Mouse (Mus musculus) embryonic facial prominence, embryonic 11.5 days (tissue): ENCODE data around the gene Gm4131. TPM values are rescaled to one million over a fixed set of nuclear protein-coding genes. Genes with fewer than 3 reads are reported as not detected.

Experiments
- ATAC-seq: fragments of 200-750 bp; cut with Nextera tagmentation; replicated peaks from 2 replicates; pipeline ENCODE4 v1.8.0; 2017; ENCODE audit warnings: low read depth; ENCODE audit not compliant: insufficient number of reproducible peaks, low FRiP score, low TSS enrichment
- DNase-seq: peaks from one replicate; pipeline ENCODE4 v3.0.0-alpha.2; 2015; ENCODE audit warnings: low spot score
- H3K27ac ChIP-seq: fragments of 300-500 bp; sonication (generic); replicated peaks from 2 replicates; pipeline ENCODE4 v1.5.1; 2014; ENCODE audit warnings: mild to moderate bottlenecking, low read depth, low read length, control low read depth
- H3K27me3 ChIP-seq: fragments of 300-500 bp; sonication (generic); 2 replicates; pipeline ENCODE4 v1.6.1; 2014; ENCODE audit warnings: mild to moderate bottlenecking, low read length, moderate library complexity, mixed read lengths; ENCODE audit not compliant: control insufficient read depth, insufficient read depth
- H3K36me3 ChIP-seq: fragments of 300-500 bp; sonication (generic); replicated peaks from 2 replicates; pipeline ENCODE4 v1.6.1; 2014; ENCODE audit warnings: low read depth, mild to moderate bottlenecking, low read length, moderate library complexity, mixed read lengths; ENCODE audit not compliant: control insufficient read depth, insufficient read depth
- H3K4me1 ChIP-seq: fragments of 300-500 bp; sonication (generic); 2 replicates; pipeline ENCODE4 v1.6.1; 2014; ENCODE audit warnings: low read length, mixed read lengths; ENCODE audit not compliant: control insufficient read depth, insufficient read depth
- H3K4me2 ChIP-seq: fragments of 300-500 bp; sonication (generic); 2 replicates; pipeline ENCODE4 v1.6.1; 2014; ENCODE audit warnings: low read depth, mild to moderate bottlenecking, control low read depth, low read length, moderate library complexity
- H3K4me3 ChIP-seq: fragments of 300-500 bp; sonication (generic); 2 replicates; pipeline ENCODE4 v1.5.1; 2014; ENCODE audit warnings: low read depth, low read length, control low read depth
- H3K9ac ChIP-seq: fragments of 300-500 bp; sonication (generic); replicated peaks from 2 replicates; pipeline ENCODE4 v1.6.1; 2014; ENCODE audit warnings: mild to moderate bottlenecking, control low read depth, low read length
- H3K9me3 ChIP-seq: fragments of 300-500 bp; sonication (generic); replicated peaks from 2 replicates; pipeline ENCODE4 v1.6.1; 2016; ENCODE audit warnings: mild to moderate bottlenecking, low read length, inconsistent platforms, mixed read lengths; ENCODE audit not compliant: control insufficient read depth
- WGBS: fragments of 180-500 bp; shearing (Covaris S2); extraction: QIAGEN DNeasy Blood & Tissue Kit; methylation state at CpG from one replicate; pipeline ENCODE4 v1.1.7; 2014; 5-methylcytosine and 5-hydroxymethylcytosine counted together
- polyA plus RNA-seq: library from polyadenylated mRNA; unstranded; fragments of >200 nt; fragmentation: Nextera tagmentation; extraction: Ambion mirVana; gene quantifications from 2 replicates; pipeline ENCODE4 v1.2.1, GENCODE M21; 2014

Gene Gm4131
- polyA plus RNA-seq, 1 experiment from 2014 or later: not detected

DNA sequence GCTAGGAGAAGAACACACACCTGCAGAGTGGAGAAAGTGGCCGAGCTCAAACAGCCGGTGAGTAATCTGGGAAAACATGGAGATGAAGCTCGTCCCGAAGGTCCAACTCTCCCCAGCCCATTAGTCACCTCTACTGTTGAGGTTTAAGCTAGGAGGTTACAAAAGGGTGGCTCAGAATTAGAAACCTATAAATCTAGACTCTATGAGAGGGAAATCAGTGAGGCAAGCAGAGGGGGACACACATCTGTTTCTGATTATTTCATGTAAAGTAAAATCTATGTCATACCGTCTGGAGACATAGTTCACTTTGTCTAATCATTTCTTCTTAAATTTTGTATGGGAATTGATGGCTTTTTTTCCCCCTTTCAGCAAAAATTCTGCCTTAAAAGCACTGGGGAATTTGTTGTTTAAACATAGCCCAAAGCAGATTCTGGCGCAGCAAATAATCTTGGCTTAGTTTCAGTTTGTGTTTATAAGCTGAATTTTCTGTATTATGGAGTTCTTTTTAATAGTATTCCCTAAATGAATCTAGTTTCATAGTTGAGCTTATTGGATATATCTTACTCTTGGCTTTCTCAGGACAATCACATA lies 122.8 kb downstream of the Gm4131 start:
- Histone ChIP-seq H3K9me3 (no peaks in the 10 kb centered on the region), H3K9ac (no peak overlapping the region), H3K4me1 (no peaks in the 10 kb centered on the region), H3K27me3 (no peaks in the 10 kb centered on the region), H3K4me3 (no peak overlapping the region), H3K27ac (no peak overlapping the region), H3K4me2 (no peak overlapping the region), H3K36me3 (no peaks in the 10 kb centered on the region)
- DNase-seq (peak; percentile 41), ATAC-seq (no peak)
- 62% methylated on average over 6 of the region's 6 CpGs for WGBS

DNA sequence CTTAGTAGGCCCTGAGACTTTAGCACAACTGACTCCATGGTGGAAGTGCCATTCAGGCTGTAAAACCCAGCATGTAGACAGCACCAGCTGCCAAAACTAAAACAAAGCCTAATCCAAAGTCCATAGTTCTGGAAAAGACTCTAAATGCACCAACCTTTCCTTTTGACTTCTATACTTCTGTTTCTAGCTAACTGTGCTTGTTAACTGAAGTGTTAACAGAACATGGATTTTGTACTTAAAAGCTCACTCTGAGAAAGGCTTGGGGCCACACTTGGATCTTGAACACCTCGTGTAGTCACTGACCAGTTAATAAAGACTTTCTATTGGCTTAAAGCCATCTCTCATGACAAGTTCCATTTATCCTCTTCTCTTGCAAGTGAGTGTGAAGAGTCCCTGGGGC lies 123.8 kb downstream of the Gm4131 start:
- ATAC-seq (no peak), DNase-seq (no peak)
- no peak overlapping the region for H3K27ac ChIP-seq
- H3K4me1 ChIP-seq: no peaks in the 10 kb centered on the region
- H3K36me3 ChIP-seq: no peaks in the 10 kb centered on the region
- no peaks in the 10 kb centered on the region for H3K27me3 ChIP-seq
- no peak overlapping the region for H3K4me3 ChIP-seq
- no peak overlapping the region for H3K9ac ChIP-seq
- no peaks in the 10 kb centered on the region for H3K9me3 ChIP-seq
- no peak overlapping the region for H3K4me2 ChIP-seq
- WGBS: 82% methylated on average over 1 of the region's 1 CpGs

DNA sequence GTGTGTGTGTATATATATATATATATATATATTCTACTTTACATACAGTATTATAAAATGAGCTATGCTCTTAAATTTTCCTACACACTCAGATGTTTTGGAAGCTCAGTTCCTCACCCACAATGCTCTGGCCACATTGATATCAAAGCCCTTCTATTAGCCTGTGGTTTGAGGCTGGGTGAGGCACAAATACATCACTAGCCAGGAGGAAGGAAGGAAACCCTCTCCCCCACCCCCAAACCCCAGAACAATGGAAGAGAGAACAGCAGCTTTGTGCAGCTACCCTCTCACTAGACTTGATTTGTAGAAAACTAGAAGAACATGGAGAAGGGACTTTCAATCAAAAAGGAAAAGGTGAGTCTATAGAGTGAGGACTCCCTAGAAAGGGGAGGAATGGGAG lies 126.7 kb downstream of the Gm4131 start:
- Histone ChIP-seq H3K27ac (no peak overlapping the region), H3K27me3 (no peaks in the 10 kb centered on the region), H3K9ac (no peak overlapping the region), H3K4me2 (no peak overlapping the region), H3K4me3 (no peak overlapping the region), H3K9me3 (no peaks in the 10 kb centered on the region), H3K36me3 (no peaks in the 10 kb centered on the region), H3K4me1 (no peaks in the 10 kb centered on the region)
- DNase-seq: no peak
- ATAC-seq: no peak

DNA sequence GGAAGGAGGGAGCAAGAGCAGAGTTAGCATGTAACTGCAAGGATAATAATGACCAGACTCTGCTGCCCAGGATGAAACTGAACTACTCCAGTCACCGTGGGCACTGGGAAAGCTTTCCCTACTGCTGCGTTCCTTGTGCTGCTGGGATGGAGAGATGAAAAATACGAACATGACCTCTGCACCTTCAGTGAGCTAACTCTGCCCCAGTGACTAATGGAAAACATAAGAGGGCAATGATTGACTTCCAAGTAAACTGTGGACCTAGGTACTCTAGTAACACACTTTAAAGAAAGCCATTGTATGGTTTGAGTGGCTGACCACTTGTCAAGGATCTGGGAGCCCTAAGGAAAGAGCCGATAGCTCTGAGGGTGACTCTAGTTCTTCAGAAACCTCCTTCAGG lies 128.5 kb downstream of the Gm4131 start:
- Histone ChIP-seq H3K9me3 (no peaks in the 10 kb centered on the region), H3K4me3 (no peak overlapping the region), H3K27me3 (no peaks in the 10 kb centered on the region), H3K36me3 (no peaks in the 10 kb centered on the region), H3K4me2 (no peak overlapping the region), H3K9ac (no peak overlapping the region), H3K27ac (no peak overlapping the region), H3K4me1 (no peaks in the 10 kb centered on the region)
- DNase-seq: no peak
- 56% methylated on average over 4 of the region's 4 CpGs for WGBS
- ATAC-seq: no peak

DNA sequence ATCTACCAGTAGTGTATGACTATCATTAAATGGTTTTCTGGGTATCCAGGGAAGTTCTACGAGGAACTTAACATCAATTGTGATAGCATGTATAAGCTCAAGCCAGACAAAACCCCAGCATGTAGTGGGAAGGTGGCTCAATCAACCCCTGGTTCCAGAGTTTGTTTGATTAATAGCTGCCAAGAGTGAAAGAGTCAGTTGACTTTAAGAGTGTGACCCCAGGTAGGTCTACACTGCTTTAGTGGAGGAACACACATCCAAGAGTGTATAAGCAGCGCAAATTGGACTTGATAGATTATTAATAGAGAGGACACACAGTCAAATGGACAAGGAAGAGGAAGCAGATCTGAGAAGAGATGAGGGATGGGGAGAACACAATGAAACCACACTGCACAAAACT lies 128.9 kb downstream of the Gm4131 start:
- 89% methylated on average over 2 of the region's 2 CpGs for WGBS
- DNase-seq (no peak), ATAC-seq (no peak)
- Histone ChIP-seq H3K36me3 (no peaks in the 10 kb centered on the region), H3K27ac (no peak overlapping the region), H3K9ac (no peak overlapping the region), H3K4me2 (no peak overlapping the region), H3K27me3 (no peaks in the 10 kb centered on the region), H3K4me3 (no peak overlapping the region), H3K4me1 (no peaks in the 10 kb centered on the region), H3K9me3 (no peaks in the 10 kb centered on the region)

DNA sequence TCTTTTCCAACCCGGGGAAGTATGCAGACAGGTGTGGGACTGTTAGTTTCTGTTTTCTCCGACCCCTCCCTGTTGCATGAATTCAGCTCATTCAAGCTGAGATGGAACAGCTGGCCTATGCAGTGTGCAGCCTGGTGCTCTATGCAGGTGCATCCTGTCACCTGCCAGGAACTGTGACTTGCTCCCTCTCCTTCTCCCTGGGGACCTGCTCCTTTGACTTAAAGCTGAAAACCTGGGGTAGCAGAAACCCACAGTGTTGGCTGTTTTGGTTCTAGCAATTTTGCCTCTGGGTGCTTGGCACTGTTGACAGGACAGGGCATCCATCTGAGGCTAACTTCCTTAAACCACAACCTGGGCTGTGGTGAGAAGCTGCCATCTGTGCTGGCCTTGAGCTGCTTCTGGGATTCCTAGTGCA lies 141.4 kb downstream of the Gm4131 start:
- no peaks in the 10 kb centered on the region for H3K9me3 ChIP-seq
- H3K4me2 ChIP-seq: no peak overlapping the region
- H3K9ac ChIP-seq: no peak overlapping the region
- H3K36me3 ChIP-seq: no peaks in the 10 kb centered on the region
- H3K4me3 ChIP-seq: no peak overlapping the region
- ATAC-seq: no peak
- H3K27me3 ChIP-seq: no peaks in the 10 kb centered on the region
- WGBS: 71% methylated on average over 2 of the region's 2 CpGs
- no peak for DNase-seq
- no peaks in the 10 kb centered on the region for H3K4me1 ChIP-seq
- H3K27ac ChIP-seq: no peak overlapping the region

DNA sequence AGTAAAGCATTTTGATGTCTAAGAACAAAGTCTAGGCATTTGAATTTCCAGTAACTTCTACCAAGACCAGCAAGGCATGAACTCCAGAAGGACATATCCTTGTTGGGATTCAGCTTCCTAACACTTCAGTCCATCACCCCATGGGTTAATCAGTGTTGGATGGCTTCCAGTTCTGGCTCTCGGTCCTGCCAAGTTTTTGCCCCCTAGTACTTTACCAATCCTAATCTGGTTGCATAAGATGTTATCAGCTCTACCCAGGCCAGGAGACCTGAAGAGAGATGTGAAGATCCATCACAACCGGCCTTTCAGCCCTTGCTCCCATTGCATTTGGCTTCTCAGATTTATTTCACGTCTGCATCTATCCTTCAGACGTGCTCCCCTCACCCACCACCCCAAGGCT lies 144.5 kb downstream of the Gm4131 start:
- H3K36me3 ChIP-seq: no peaks in the 10 kb centered on the region
- no peak overlapping the region for H3K9ac ChIP-seq
- no peak overlapping the region for H3K27ac ChIP-seq
- no peak overlapping the region for H3K4me2 ChIP-seq
- no peaks in the 10 kb centered on the region for H3K4me1 ChIP-seq
- no peak for DNase-seq
- no peaks in the 10 kb centered on the region for H3K9me3 ChIP-seq
- no peak for ATAC-seq
- no peak overlapping the region for H3K4me3 ChIP-seq
- WGBS: 88% methylated on average over 4 of the region's 4 CpGs
- no peaks in the 10 kb centered on the region for H3K27me3 ChIP-seq

DNA sequence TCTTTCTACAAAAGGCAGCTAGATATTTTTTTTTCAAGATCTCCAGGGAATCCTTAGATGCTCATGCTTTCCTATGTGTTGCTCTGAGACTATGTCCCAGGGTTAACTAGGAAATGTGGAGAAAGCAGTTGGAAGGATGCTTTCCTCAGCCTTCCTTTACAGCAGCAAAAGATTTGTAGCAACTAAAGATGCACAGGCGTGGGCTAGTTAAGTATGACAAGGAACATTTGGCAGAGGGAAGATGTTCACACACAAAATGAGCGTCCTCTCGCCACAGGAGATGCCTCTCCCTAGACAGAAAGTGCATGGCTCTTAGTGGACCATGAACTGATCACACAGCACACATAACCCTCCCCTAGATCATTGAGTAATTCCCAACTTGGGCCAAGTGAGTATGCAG lies 149.2 kb downstream of the Gm4131 start:
- H3K9ac ChIP-seq: no peak overlapping the region
- H3K4me3 ChIP-seq: no peak overlapping the region
- H3K27me3 ChIP-seq: no peaks in the 10 kb centered on the region
- no peak overlapping the region for H3K4me2 ChIP-seq
- no peak for DNase-seq
- 87% methylated on average over 3 of the region's 3 CpGs for WGBS
- no peak overlapping the region for H3K27ac ChIP-seq
- ATAC-seq: no peak
- no peaks in the 10 kb centered on the region for H3K4me1 ChIP-seq
- no peaks in the 10 kb centered on the region for H3K36me3 ChIP-seq
- H3K9me3 ChIP-seq: no peaks in the 10 kb centered on the region
